Mouse (Mus musculus) stomach, postnatal 0 days (tissue): ENCODE measurements around the gene Tenm4.

Source experiments
- CTCF ChIP-seq: IDR thresholded peaks from 2 replicates; pipeline ENCODE4 v1.5.1; 2016; ENCODE audit warnings: antibody characterized with exemption, low read depth, mild to moderate bottlenecking, moderate library complexity
- EP300 ChIP-seq: optimal IDR thresholded peaks from 2 replicates; pipeline ENCODE3; 2016; ENCODE audit warnings: antibody characterized with exemption

GRCm38 (mm10) chr7:96899036-96899569 lies 728.1 kb downstream of the Tenm4 start:
- TF ChIP-seq CTCF = no peak; the same call in 1 of the 2 replicates
- no peak for TF ChIP-seq EP300
